Mouse (Mus musculus) B cell, adult 62 days (primary cell): ENCODE results near the gene Igll1. TPM values are rescaled to one million over a fixed set of nuclear protein-coding genes. Genes with fewer than 3 reads are reported as not detected.

Experiments
- total RNA-seq: library from RNA; stranded (reverse); gene quantifications from 4 replicates; pipeline ENCODE4 v1.2.4, GENCODE M21; 2023

The Igll1 gene
- not detected in 4 replicates for total RNA-seq

DNA sequence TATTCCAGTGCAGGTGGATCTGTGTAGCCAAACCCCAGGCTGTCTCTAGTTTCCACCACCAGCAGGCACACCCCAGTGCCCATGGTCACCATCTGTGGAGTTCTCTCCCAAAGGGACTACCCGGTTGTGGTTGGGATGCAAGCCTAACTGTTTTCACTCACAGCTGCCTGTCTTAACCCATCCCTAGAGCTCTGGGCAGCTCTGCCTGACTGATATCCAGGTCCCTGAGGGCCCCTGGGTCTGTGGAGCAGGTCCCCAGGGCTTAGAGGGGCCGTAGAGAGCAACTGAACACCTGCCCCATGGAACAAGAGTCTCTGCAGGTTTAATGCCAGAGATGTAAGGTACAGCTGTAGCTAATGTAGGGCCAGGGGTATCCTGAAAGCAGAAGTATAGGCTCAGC, at the start of gene Igll1:
Gene Igll1, minus strand, starts transcription at position 8 of the 400 bp plus-strand sequence.

GRCm38 (mm10) chr16:16896382-16897055, 32.7 kb upstream of the Igll1 start, which contains the start of gene Ppm1f:
TSS of gene Ppm1f (plus strand) at chr16:16896469.

DNA sequence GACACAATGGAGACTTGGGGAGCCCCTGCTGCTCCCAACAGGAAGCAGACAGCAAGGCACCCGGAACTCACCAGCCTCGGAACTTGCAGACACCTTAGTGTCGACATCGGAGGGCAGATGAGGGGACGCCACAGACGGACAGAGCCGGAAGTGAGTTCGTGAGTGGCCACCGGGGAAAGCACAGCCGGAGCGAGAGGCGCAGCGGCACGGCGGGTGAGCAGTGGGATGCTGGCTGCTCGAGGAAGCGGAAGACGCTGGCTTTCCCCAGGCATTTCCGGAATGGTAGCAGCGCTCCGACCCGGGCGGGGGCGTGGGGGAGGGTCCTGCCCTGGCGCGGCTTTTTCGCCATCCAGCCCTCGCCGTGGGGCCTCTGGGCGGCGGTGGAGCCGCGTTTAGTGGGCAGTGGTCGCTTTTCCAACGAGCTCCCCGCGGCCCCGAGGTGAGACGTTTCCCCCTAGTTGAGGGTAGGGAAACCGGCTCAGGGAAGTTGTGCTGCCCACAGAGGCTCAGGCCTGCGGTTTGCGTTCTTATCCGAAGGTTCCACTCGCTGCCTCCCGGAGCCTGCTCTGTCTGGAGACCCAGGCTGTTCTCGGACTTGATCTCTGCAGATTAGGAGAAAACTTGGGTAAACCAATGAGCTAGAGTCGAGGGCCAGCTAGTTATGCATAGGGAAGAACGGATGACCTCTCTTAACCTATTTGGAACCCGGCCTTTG, 7.0 kb upstream of the Igll1 start, which contains the start of the genes Top3b and Vpreb1:
Gene Top3b, plus strand, starts transcription at position 120 of the 715 bp plus-strand sequence.
Gene Vpreb1, minus strand, starts transcription at position 227 of the 715 bp plus-strand sequence.

DNA sequence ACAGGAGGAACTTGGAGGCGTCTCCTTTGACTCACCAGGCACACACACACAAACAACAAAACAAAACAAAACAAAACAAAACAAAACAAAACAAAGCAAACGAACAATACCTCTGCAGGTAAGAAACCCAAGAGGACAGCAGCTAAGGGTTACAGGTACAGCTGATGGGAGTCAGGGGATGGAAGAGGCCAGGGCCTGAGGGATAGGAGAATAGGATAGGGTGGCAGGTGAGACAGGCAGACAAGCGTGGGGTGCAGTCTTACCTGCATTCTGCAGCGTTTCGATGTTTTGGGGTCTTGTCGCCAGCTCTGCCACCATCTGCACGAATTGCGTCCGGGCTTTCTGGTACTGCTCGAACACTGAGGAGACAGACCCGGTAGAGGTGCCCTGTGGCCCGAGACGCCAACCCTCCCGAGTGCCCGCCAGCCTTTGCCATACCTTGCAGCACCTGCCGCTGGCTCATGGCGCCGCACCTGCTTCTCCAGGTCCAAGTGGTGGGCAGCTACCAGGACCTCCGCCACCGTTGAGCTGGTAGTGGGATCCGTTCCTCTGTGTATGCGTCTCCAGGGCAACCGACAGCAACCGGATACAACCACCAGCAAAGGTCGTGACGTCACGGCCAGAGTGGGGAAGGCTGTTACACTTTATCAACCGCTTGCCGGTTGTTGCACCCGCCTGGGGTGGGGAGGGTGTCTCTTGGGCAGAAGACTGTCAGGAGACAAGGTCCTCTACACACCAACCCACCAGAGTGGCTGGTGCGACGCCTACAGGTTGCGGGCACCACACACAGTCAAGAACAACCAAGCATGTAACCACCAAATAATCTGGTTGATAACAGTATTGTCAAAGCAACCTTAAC, 34.8 kb downstream of the Igll1 start, which contains the start of gene Spag6l:
Gene Spag6l, minus strand, starts transcription at position 700 of the 859 bp plus-strand sequence.

Other genes with a start within 250 kb of the Igll1 start
- gene Olfr19, start 187.6 kb downstream of the Igll1 start, total RNA-seq: not detected in 4 replicates
- 11.4 to 21.1 TPM (median 16.7 TPM) in 4 replicates for gene Spag6l, start 34.5 kb downstream of the Igll1 start, total RNA-seq
- 132 to 154 TPM (median 144 TPM) in 4 replicates for gene Top3b, start 6.8 kb upstream of the Igll1 start, total RNA-seq
- 0.80 TPM in 1 of 4 replicates, not detected in the others for gene Vpreb1, start 6.9 kb upstream of the Igll1 start, total RNA-seq
- 11.8 to 18.4 TPM (median 15.7 TPM) in 4 replicates for gene Ppm1f, start 32.5 kb upstream of the Igll1 start, total RNA-seq
- 178 to 193 TPM (median 188 TPM) in 4 replicates for gene Mapk1, start 119.4 kb upstream of the Igll1 start, total RNA-seq
- gene Ypel1, start 205.7 kb upstream of the Igll1 start, total RNA-seq: 0.92 to 2.1 TPM (median 1.4 TPM) in 4 replicates
- 102 to 118 TPM (median 110 TPM) in 4 replicates for gene Ppil2, start 247.3 kb upstream of the Igll1 start, total RNA-seq